Mouse (Mus musculus) hindbrain, embryonic 15.5 days (tissue): ENCODE data around the gene Rpl27a. TPM values are rescaled to one million over a fixed set of nuclear protein-coding genes. Genes with fewer than 3 reads are reported as not detected.

Source experiments
- ATAC-seq: fragments of 200-750 bp; cut with Nextera tagmentation; 2 replicates; pipeline ENCODE4 v1.8.0; 2017; ENCODE audit warnings: low read depth, moderate number of reproducible peaks, moderate TSS enrichment; ENCODE audit not compliant: low FRiP score
- H3K27ac ChIP-seq: fragments of 300-500 bp; sonication (generic); replicated peaks from 2 replicates; pipeline ENCODE4 v1.5.1; 2015; ENCODE audit warnings: mild to moderate bottlenecking, inconsistent platforms
- H3K27me3 ChIP-seq: fragments of 300-500 bp; sonication (generic); 2 replicates; pipeline ENCODE4 v1.6.1; 2015; ENCODE audit warnings: control low read depth, inconsistent platforms
- H3K36me3 ChIP-seq: fragments of 300-500 bp; sonication (generic); 2 replicates; pipeline ENCODE4 v1.6.1; 2015; ENCODE audit warnings: control low read depth, inconsistent platforms
- H3K4me1 ChIP-seq: fragments of 300-500 bp; sonication (generic); replicated peaks from 2 replicates; pipeline ENCODE4 v1.6.1; 2015; ENCODE audit warnings: control low read depth, inconsistent platforms
- H3K4me2 ChIP-seq: fragments of 300-500 bp; sonication (generic); 2 replicates; pipeline ENCODE4 v1.6.1; 2015; ENCODE audit warnings: moderate library complexity, mild to moderate bottlenecking, inconsistent platforms
- H3K4me3 ChIP-seq: fragments of 300-500 bp; sonication (generic); 2 replicates; pipeline ENCODE4 v1.5.1; 2015; ENCODE audit warnings: mild to moderate bottlenecking, inconsistent platforms
- H3K9ac ChIP-seq: fragments of 300-500 bp; sonication (generic); 2 replicates; pipeline ENCODE4 v1.6.1; 2015; ENCODE audit warnings: inconsistent platforms
- H3K9me3 ChIP-seq: fragments of 300-500 bp; sonication (generic); 2 replicates; pipeline ENCODE4 v1.6.1; 2016; ENCODE audit warnings: control low read depth, inconsistent platforms
- WGBS: fragments of 180-500 bp; shearing (Covaris S2); methylation state at CpG from one replicate; pipeline ENCODE4 v1.1.7; 2015; 5-methylcytosine and 5-hydroxymethylcytosine counted together
- polyA plus RNA-seq: library from polyadenylated mRNA; unstranded; fragments of >200 nt; fragmentation: Nextera tagmentation; extraction: Ambion mirVana; gene quantifications from 2 replicates; pipeline ENCODE4 v1.2.1, GENCODE M21; 2015

The Rpl27a gene
- polyA plus RNA-seq, 1 experiment from 2014 or later: 81.4 TPM

- H3K36me3 ChIP-seq: no peaks in the 10 kb centered on the region
- H3K4me1 ChIP-seq: peaks cover 5% of the 10 kb centered on the region; the same call in 1 of the 2 replicates
- H3K4me3 ChIP-seq: no peak overlapping the region
- H3K9me3 ChIP-seq: no peaks in the 10 kb centered on the region
- peak overlapping the region; percentile 23; the same call in 1 of the 2 replicates for H3K27ac ChIP-seq
- 74% methylated on average over 10 of the region's 10 CpGs for WGBS
- no peak overlapping the region for H3K4me2 ChIP-seq
- no peak overlapping the region for H3K9ac ChIP-seq
- no peaks in the 10 kb centered on the region for H3K27me3 ChIP-seq
- ATAC-seq: no peak
These were observed 26.5 kb downstream of the Rpl27a start for GRCm38 (mm10) chr7:109545255-109545993.

- H3K27ac ChIP-seq: no peak overlapping the region
- H3K9ac ChIP-seq: no peak overlapping the region
- H3K4me2 ChIP-seq: no peak overlapping the region
- no peaks in the 10 kb centered on the region for H3K27me3 ChIP-seq
- WGBS: 97% methylated on average over 2 of the region's 2 CpGs
- H3K36me3 ChIP-seq: no peaks in the 10 kb centered on the region
- no peak for ATAC-seq
- no peak overlapping the region for H3K4me3 ChIP-seq
- H3K9me3 ChIP-seq: no peaks in the 10 kb centered on the region
- peaks cover 5% of the 10 kb centered on the region; the same call in 1 of the 2 replicates for H3K4me1 ChIP-seq
These were observed 27.2 kb downstream of the Rpl27a start for GRCm38 (mm10) chr7:109546186-109546585.

DNA sequence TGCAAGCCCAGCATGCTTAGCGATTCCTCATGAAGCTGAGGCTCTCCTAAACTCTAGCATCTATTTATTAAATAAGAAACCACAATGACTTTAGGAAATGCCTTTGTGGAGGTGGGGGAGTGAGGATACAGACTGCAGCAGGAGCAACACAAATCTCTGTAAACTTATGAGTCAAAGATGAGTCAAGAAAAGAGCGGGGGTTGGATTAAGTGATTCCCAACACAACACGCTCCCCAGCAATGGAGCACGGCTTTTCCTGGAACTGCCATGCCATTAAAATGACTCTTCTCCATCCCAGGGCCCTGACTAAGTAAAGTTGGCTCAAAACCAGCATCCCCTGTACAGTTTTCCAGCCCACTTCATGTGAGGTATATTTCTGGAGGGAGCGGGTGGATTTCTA, 27.8 kb downstream of the Rpl27a start:
- 91% methylated on average over 5 of the region's 5 CpGs for WGBS
- Histone ChIP-seq H3K9me3 (no peaks in the 10 kb centered on the region), H3K27me3 (no peaks in the 10 kb centered on the region), H3K4me1 (peaks cover 5% of the 10 kb centered on the region; the same call in 1 of the 2 replicates), H3K36me3 (no peaks in the 10 kb centered on the region), H3K4me2 (no peak overlapping the region), H3K9ac (no peak overlapping the region), H3K27ac (no peak overlapping the region), H3K4me3 (no peak overlapping the region)
- ATAC-seq: no peak

- no peak for ATAC-seq
- Histone ChIP-seq H3K27ac (no peak overlapping the region), H3K4me1 (no peaks in the 10 kb centered on the region; the same call in 1 of the 2 replicates), H3K4me2 (no peak overlapping the region), H3K36me3 (no peaks in the 10 kb centered on the region), H3K9me3 (no peaks in the 10 kb centered on the region), H3K4me3 (no peak overlapping the region), H3K9ac (no peak overlapping the region), H3K27me3 (no peaks in the 10 kb centered on the region)
- 49% methylated on average over 6 of the region's 6 CpGs for WGBS
These were observed 40.6 kb downstream of the Rpl27a start for GRCm38 (mm10) chr7:109559536-109559935.

GRCm38 (mm10) chr7:109561466-109562153, 42.7 kb downstream of the Rpl27a start:
- Histone ChIP-seq H3K36me3 (no peaks in the 10 kb centered on the region), H3K4me2 (no peak overlapping the region), H3K27me3 (no peaks in the 10 kb centered on the region), H3K4me3 (no peak overlapping the region), H3K9ac (no peak overlapping the region), H3K9me3 (no peaks in the 10 kb centered on the region), H3K4me1 (no peaks in the 10 kb centered on the region; the same call in 1 of the 2 replicates), H3K27ac (no peak overlapping the region)
- 57% methylated on average over 8 of the region's 8 CpGs for WGBS
- ATAC-seq: no peak

DNA sequence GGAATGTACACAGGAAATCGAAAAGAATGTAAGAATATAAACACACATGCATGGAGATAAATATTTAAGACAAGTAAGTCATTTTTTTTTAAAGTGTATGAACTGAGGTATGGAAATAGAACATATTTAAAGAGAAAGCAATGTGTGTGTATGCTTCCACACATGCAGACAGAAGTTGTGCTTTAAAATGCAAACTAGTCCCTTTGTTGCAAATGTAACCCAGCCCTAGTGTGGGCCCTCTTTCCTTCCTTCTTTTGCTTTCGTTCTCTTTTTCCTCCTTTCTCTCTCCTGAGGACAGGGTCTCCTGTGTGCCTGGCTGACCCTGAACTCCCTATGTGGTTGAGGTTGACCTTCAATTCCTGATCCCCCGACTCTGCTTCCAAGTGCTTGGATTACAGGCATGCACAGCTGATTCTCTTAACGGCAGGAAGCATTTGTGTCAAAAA, 43.2 kb downstream of the Rpl27a start:
- no peaks in the 10 kb centered on the region for H3K27me3 ChIP-seq
- no peak overlapping the region for H3K4me2 ChIP-seq
- H3K9ac ChIP-seq: no peak overlapping the region
- H3K36me3 ChIP-seq: no peaks in the 10 kb centered on the region
- H3K4me3 ChIP-seq: no peak overlapping the region
- no peak for ATAC-seq
- H3K9me3 ChIP-seq: no peaks in the 10 kb centered on the region
- 61% methylated on average over 4 of the region's 4 CpGs for WGBS
- H3K4me1 ChIP-seq: no peaks in the 10 kb centered on the region; the same call in 1 of the 2 replicates
- no peak overlapping the region for H3K27ac ChIP-seq

GRCm38 (mm10) chr7:109562676-109563075, 43.7 kb downstream of the Rpl27a start:
- H3K27me3 ChIP-seq: no peaks in the 10 kb centered on the region
- H3K4me2 ChIP-seq: no peak overlapping the region
- H3K36me3 ChIP-seq: no peaks in the 10 kb centered on the region
- H3K9ac ChIP-seq: no peak overlapping the region
- no peaks in the 10 kb centered on the region; the same call in 1 of the 2 replicates for H3K4me1 ChIP-seq
- H3K9me3 ChIP-seq: no peaks in the 10 kb centered on the region
- ATAC-seq: no peak
- no peak overlapping the region for H3K4me3 ChIP-seq
- H3K27ac ChIP-seq: no peak overlapping the region
- WGBS: 57% methylated on average over 5 of the region's 5 CpGs

- H3K9ac ChIP-seq: no peak overlapping the region
- H3K27ac ChIP-seq: no peak overlapping the region
- no peaks in the 10 kb centered on the region for H3K27me3 ChIP-seq
- no peaks in the 10 kb centered on the region for H3K9me3 ChIP-seq
- no peak for ATAC-seq
- H3K36me3 ChIP-seq: no peaks in the 10 kb centered on the region
- H3K4me1 ChIP-seq: no peaks in the 10 kb centered on the region; the same call in 1 of the 2 replicates
- H3K4me2 ChIP-seq: no peak overlapping the region
- 74% methylated on average over 4 of the region's 4 CpGs for WGBS
- H3K4me3 ChIP-seq: no peak overlapping the region
These were observed 44.9 kb downstream of the Rpl27a start for GRCm38 (mm10) chr7:109563775-109564362.

- Histone ChIP-seq H3K27me3 (no peaks in the 10 kb centered on the region), H3K36me3 (no peaks in the 10 kb centered on the region), H3K9me3 (no peaks in the 10 kb centered on the region), H3K27ac (no peak overlapping the region), H3K4me2 (no peak overlapping the region), H3K4me3 (no peak overlapping the region), H3K4me1 (no peaks in the 10 kb centered on the region; the same call in 1 of the 2 replicates), H3K9ac (no peak overlapping the region)
- no peak for ATAC-seq
These were observed 47.4 kb downstream of the Rpl27a start for GRCm38 (mm10) chr7:109566327-109566726.

GRCm38 (mm10) chr7:109566841-109567768, 48.2 kb downstream of the Rpl27a start:
- no peaks in the 10 kb centered on the region for H3K36me3 ChIP-seq
- no peak overlapping the region for H3K4me2 ChIP-seq
- H3K27ac ChIP-seq: no peak overlapping the region
- H3K4me3 ChIP-seq: no peak overlapping the region
- H3K27me3 ChIP-seq: no peaks in the 10 kb centered on the region
- H3K9ac ChIP-seq: no peak overlapping the region
- ATAC-seq: no peak
- 75% methylated on average over 11 of the region's 11 CpGs for WGBS
- no peaks in the 10 kb centered on the region for H3K9me3 ChIP-seq
- no peaks in the 10 kb centered on the region; the same call in 1 of the 2 replicates for H3K4me1 ChIP-seq

DNA sequence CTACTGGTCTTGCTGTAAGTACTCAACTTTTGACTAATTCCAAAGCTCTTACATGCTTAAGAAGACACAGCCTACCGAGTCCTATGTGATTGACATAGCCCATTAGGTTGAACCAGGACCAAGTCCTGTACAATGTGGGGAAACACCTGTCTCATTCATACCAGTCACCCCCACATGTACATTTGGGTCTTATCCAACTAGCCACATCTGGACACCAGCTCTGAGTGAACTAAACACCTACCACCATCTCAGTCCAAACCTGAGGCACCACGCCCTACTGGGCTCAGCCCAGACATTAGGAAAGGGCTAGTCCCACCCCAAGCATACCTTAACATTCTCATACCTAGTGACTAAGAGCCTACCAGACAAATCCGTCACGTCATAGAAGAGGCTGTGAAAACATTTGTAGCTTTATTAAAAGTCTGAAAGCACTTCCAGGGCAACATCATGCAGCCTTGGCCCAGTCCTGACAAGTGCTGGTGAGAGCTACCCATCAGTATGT, 49.5 kb downstream of the Rpl27a start:
- WGBS: 92% methylated on average over 4 of the region's 4 CpGs
- H3K9me3 ChIP-seq: no peaks in the 10 kb centered on the region
- no peak overlapping the region for H3K4me2 ChIP-seq
- H3K4me3 ChIP-seq: no peak overlapping the region
- H3K27me3 ChIP-seq: no peaks in the 10 kb centered on the region
- no peaks in the 10 kb centered on the region for H3K36me3 ChIP-seq
- no peak overlapping the region for H3K27ac ChIP-seq
- H3K4me1 ChIP-seq: no peaks in the 10 kb centered on the region
- no peak for ATAC-seq
- H3K9ac ChIP-seq: no peak overlapping the region
